Mouse (Mus musculus) liver, embryonic 14.5 days (tissue): ENCODE measurements around the gene Cnp.

Experiments
- CTCF ChIP-seq: IDR thresholded peaks from 2 replicates; pipeline ENCODE4 v1.5.1; 2016; ENCODE audit warnings: antibody characterized with exemption, low read depth, control low read depth
- EP300 ChIP-seq: IDR thresholded peaks from 2 replicates; pipeline ENCODE4 v1.6.1; 2016; ENCODE audit warnings: antibody characterized with exemption, low read depth

- TF ChIP-seq CTCF (no peak), EP300 (no peak)
These were observed 42.8 kb downstream of the Cnp start for GRCm38 (mm10) chr11:100617480-100617879.
